Mouse (Mus musculus) ES-E14 (cell line): ENCODE results near the gene Tm9sf2.

Source experiments
- CHD2 ChIP-seq: IDR thresholded peaks from 2 replicates; pipeline ENCODE4 v1.6.1; 2014; ENCODE audit warnings: mild to moderate bottlenecking, low read depth, low read length, inconsistent platforms
- ZNF384 ChIP-seq: IDR thresholded peaks from 2 replicates; pipeline ENCODE4 v1.6.1; 2012; ENCODE audit warnings: low read depth, low read length, inconsistent platforms

DNA sequence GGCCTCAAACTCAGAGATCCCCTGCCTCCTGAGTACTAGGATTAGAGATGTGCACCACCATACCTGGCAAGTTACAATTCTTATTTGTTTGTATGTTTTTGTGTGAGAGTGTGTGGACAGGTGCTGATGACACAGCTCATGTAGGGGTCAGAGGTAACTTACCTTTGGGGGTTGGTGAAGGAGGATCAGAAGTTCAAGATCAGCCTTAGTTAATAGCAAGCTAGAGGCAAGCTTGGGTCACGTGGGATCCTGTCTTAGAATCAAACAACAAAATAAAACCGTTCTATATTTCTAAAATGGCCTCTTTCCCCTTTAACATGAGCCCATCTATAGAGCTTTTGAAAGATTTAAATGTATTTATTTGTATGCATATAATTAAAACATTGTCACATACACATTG is 83.7 kb downstream of the Tm9sf2 start:
- no peak for TF ChIP-seq CHD2
- no peak for TF ChIP-seq ZNF384
